Mouse (Mus musculus): ENCODE measurements around the gene Unc79.

DNA sequence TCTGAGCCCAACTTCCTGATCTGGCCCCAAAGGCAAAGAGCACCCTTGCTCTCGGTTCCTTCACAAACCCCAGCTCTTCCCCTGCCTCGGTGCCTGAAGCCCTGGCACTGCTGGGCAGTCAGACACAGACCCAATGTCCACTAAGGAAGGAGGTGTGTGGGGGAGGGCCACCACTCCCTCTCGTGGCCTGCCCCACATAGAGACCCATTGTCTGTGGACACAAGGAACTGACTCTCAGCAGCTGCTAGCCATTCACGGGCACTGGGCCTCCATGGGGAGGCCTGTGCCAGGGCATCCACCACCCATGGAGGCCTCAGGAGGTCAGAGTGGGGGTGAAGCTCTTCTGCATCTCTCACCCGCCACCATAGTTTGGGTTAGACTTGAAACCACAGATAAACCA lies 262.4 kb downstream of the Unc79 start:
- no peak for TF ChIP-seq POLR2A (IDR thresholded peaks at IDR 0.05; ENCODE audit: low read depth, low read length)
- no peak for TF ChIP-seq CTCF (conservative IDR thresholded peaks at IDR 0.05; ENCODE audit: insufficient read depth, insufficient read length, low read depth, low read length)
